Mouse (Mus musculus): ENCODE data around the gene Spib. TPM values are rescaled to one million over a fixed set of nuclear protein-coding genes. Genes with fewer than 3 reads are reported as not detected.

The Spib gene
- polyA plus RNA-seq (2016; fragmentation: Nextera tagmentation; extraction: Ambion mirVana): 0.08 TPM in 1 of 2 replicates, not detected in the other

- ATAC-seq: no peak
These were observed at the start of gene Spib for GRCm38 (mm10) chr7:44531946-44532732. Gene Spib (minus strand): TSS chr7:44532071.

GRCm38 (mm10) chr7:44581637-44582036, 49.8 kb upstream of the Spib start:
- no peaks in the 10 kb centered on the region; the same call in 1 of the 2 replicates for H3K9me3 ChIP-seq (replicated peaks)
- H3K27ac ChIP-seq: no peak overlapping the region
- no peaks in the 10 kb centered on the region for H3K36me3 ChIP-seq
- ATAC-seq: no peak
- H3K4me2 ChIP-seq: no peak overlapping the region
- peaks cover 56% of the 10 kb centered on the region for H3K27me3 ChIP-seq (replicated peaks)
- 39% methylated on average over 6 of the region's 6 CpGs for WGBS (ENCODE audit: insufficient replicate concordance)
- no peak overlapping the region for H3K9ac ChIP-seq
- H3K4me1 ChIP-seq: peaks cover 10% of the 10 kb centered on the region; the same call in 1 of the 2 replicates
- H3K4me3 ChIP-seq: no peak overlapping the region

More at GRCm38 (mm10) chr7:44531946-44532732, at the start of gene Spib:
- Histone ChIP-seq H3K4me1 (peaks cover 26% of the 10 kb centered on the region), H3K9me3 (replicated peaks) (no peaks in the 10 kb centered on the region), H3K36me3 (peaks cover 53% of the 10 kb centered on the region), H3K27me3 (replicated peaks) (peaks cover 19% of the 10 kb centered on the region), H3K4me3 (no peak within 1 kb of the TSS), H3K9ac (no peak within 1 kb of the TSS), H3K27ac (no peak within 1 kb of the TSS; the same call in 1 of the 2 replicates), H3K4me2 (no peak within 1 kb of the TSS)
- 72% methylated on average over 4 of the region's 4 CpGs for WGBS (ENCODE audit: insufficient replicate concordance)

DNA sequence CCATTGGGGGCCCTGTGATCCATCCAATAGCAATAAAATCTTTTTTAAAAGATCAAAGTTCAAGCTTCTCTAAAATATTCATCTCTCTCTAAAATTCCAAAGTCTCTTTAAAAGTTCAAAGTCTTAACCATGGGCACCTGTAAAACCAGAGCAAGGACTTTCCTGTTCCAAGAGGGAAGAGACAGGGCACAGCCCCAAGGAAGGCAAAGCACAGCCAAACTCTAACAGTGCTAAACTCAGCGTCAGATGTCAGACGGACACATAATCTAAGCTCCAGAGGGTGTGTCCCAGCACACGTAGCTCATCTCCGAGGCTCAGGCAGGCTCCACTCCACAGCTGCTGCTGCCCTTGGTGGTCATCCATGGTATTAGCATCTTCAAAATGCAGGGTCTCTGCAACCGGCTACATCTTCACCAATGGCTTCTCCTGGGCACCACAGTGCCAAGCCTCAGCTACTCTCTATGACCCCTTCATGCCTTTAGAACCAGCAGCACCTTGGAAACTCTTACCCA, 44.5 kb upstream of the Spib start:
- no peaks in the 10 kb centered on the region for H3K36me3 ChIP-seq
- ATAC-seq: no peak
- H3K9me3 ChIP-seq (replicated peaks): no peaks in the 10 kb centered on the region
- H3K4me1 ChIP-seq: peaks cover 1% of the 10 kb centered on the region; the same call in 1 of the 2 replicates
- H3K27ac ChIP-seq: no peak overlapping the region
- H3K4me3 ChIP-seq: no peak overlapping the region
- H3K9ac ChIP-seq: no peak overlapping the region
- no peak overlapping the region for H3K4me2 ChIP-seq
- WGBS (ENCODE audit: insufficient replicate concordance): 24% methylated on average over 5 of the region's 5 CpGs
- H3K27me3 ChIP-seq (replicated peaks): peaks cover 22% of the 10 kb centered on the region

- H3K27ac ChIP-seq: no peak overlapping the region
- no peaks in the 10 kb centered on the region for H3K4me1 ChIP-seq
- H3K36me3 ChIP-seq: no peaks in the 10 kb centered on the region
- 58% methylated on average over 5 of the region's 5 CpGs for WGBS (ENCODE audit: insufficient replicate concordance)
- no peak overlapping the region for H3K4me2 ChIP-seq
- no peak overlapping the region for H3K9ac ChIP-seq
- no peaks in the 10 kb centered on the region for H3K9me3 ChIP-seq (replicated peaks)
- peaks cover 27% of the 10 kb centered on the region for H3K27me3 ChIP-seq (replicated peaks)
- ATAC-seq: no peak
- no peak overlapping the region for H3K4me3 ChIP-seq
These were observed 41.1 kb upstream of the Spib start for GRCm38 (mm10) chr7:44572956-44573484.

DNA sequence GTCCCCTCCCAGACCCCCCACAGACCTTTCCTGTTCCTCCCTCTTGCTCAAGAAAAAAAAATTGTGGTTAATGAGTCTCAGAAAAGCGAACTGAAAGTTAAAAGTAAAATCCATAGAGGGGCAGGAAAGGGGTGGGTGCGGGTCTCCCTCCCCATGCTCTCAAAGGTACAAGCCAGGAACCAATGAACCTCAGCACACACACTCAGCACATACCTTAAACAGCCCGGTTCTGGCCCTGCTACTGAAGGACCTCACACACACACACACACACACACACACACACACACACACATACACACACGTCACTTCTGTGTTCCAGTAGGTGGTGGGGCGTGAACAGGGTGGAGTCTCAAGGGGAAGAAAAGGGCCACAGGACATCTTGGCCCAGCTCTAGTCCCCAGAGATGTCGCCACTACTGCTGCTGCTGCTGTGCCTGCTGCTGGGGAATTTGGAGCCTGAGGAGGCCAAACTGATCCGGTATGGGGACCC, 40.4 kb upstream of the Spib start, which contains the start of gene Napsa:
Gene Napsa (plus strand): TSS at position 168 of the 489 bp plus-strand sequence.
- Histone ChIP-seq H3K4me2 (no peak within 1 kb of the TSS), H3K27me3 (replicated peaks) (peaks cover 27% of the 10 kb centered on the region), H3K9ac (no peak within 1 kb of the TSS), H3K9me3 (replicated peaks) (no peaks in the 10 kb centered on the region), H3K4me1 (no peaks in the 10 kb centered on the region), H3K36me3 (no peaks in the 10 kb centered on the region), H3K27ac (no peak within 1 kb of the TSS; the same call in 1 of the 2 replicates), H3K4me3 (no peak within 1 kb of the TSS)
- ATAC-seq: no peak
- 31% methylated on average over 7 of the region's 7 CpGs for WGBS (ENCODE audit: insufficient replicate concordance)

GRCm38 (mm10) chr7:44571811-44572210, 39.9 kb upstream of the Spib start:
- no peaks in the 10 kb centered on the region for H3K9me3 ChIP-seq (replicated peaks)
- H3K9ac ChIP-seq: no peak overlapping the region
- no peaks in the 10 kb centered on the region for H3K4me1 ChIP-seq
- no peak overlapping the region for H3K4me3 ChIP-seq
- no peak overlapping the region for H3K27ac ChIP-seq
- WGBS (ENCODE audit: insufficient replicate concordance): 74% methylated on average over 4 of the region's 4 CpGs
- peaks cover 26% of the 10 kb centered on the region for H3K27me3 ChIP-seq (replicated peaks)
- ATAC-seq: no peak
- no peaks in the 10 kb centered on the region for H3K36me3 ChIP-seq
- H3K4me2 ChIP-seq: no peak overlapping the region

DNA sequence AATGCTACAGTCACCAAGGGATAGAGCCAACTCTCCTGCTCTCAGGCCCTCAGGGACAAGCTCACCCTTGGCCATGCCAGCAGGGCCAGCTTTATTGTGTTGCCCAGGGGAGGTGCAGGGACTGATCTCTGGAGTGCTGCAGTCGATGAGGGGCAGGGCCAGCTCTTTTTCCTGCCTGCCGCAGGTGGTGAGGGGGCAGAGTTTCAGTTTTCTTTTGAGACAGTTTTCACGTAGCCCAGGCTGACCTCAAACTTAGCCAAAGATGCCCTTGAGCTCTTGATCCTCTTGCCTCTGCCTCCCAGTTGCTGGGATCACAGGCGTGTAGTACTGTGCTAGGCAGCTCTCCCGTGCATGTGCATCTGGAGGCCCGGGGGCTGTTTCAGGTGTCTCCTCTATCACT, 39.1 kb upstream of the Spib start:
- no peak for ATAC-seq
- Histone ChIP-seq H3K4me3 (no peak overlapping the region), H3K4me2 (no peak overlapping the region), H3K36me3 (no peaks in the 10 kb centered on the region), H3K27me3 (replicated peaks) (peaks cover 26% of the 10 kb centered on the region), H3K27ac (no peak overlapping the region), H3K9ac (no peak overlapping the region), H3K4me1 (no peaks in the 10 kb centered on the region), H3K9me3 (replicated peaks) (no peaks in the 10 kb centered on the region)
- WGBS (ENCODE audit: insufficient replicate concordance): 59% methylated on average over 6 of the region's 6 CpGs

DNA sequence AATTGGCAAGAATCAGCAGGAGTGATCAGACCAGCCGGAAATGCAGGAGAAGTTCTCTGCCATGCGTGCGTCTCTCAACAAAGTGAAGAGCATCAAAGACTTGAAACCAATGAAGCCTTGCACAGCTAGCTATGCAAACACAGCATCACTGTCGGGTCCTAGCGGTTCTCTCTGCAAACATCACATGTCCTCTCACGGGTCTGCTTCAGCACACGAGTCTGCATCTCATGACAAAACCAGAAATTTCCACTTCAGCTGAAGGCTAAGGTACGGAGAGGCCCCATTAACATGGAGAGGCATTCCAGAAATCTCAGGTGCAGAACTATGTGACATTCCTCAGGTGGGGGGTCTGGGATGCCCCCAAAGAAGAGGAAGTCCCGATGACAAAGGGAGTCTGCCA, 36.9 kb upstream of the Spib start:
- H3K4me2 ChIP-seq: no peak overlapping the region
- no peaks in the 10 kb centered on the region for H3K36me3 ChIP-seq
- no peak overlapping the region for H3K27ac ChIP-seq
- H3K27me3 ChIP-seq (replicated peaks): peaks cover 38% of the 10 kb centered on the region
- WGBS (ENCODE audit: insufficient replicate concordance): 55% methylated on average over 9 of the region's 9 CpGs
- no peaks in the 10 kb centered on the region for H3K4me1 ChIP-seq
- no peak overlapping the region for H3K9ac ChIP-seq
- no peak overlapping the region for H3K4me3 ChIP-seq
- no peak for ATAC-seq
- H3K9me3 ChIP-seq (replicated peaks): no peaks in the 10 kb centered on the region

GRCm38 (mm10) chr7:44565414-44565813, 33.5 kb upstream of the Spib start:
- no peak for ATAC-seq
- Histone ChIP-seq H3K27me3 (replicated peaks) (peaks cover 39% of the 10 kb centered on the region), H3K4me2 (no peak overlapping the region), H3K36me3 (no peaks in the 10 kb centered on the region), H3K9ac (no peak overlapping the region), H3K4me1 (no peaks in the 10 kb centered on the region), H3K27ac (no peak overlapping the region), H3K4me3 (no peak overlapping the region), H3K9me3 (replicated peaks) (no peaks in the 10 kb centered on the region)
- WGBS (ENCODE audit: insufficient replicate concordance): 43% methylated on average over 6 of the region's 6 CpGs

DNA sequence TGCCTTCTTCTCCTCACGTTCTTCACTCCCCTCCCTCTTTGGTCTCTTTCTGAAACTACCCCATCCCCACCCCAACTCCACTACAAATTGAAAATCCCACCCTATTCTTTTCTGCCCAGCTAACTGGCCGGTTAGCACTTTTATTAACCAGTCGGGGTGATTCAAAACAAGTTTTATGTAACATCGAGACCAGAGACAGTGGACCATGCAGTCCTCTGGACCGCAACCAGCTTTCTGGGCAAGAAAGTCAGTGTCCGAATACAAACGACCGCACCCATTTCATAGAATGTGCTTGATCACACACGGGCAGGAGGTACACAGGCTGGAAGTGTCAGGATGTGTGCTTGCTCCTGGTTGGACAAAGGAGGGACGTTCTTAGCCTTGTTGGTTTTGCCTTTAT, 32.6 kb upstream of the Spib start:
- Histone ChIP-seq H3K27me3 (replicated peaks) (peaks cover 39% of the 10 kb centered on the region), H3K27ac (no peak overlapping the region), H3K36me3 (no peaks in the 10 kb centered on the region), H3K9me3 (replicated peaks) (no peaks in the 10 kb centered on the region), H3K4me1 (no peaks in the 10 kb centered on the region), H3K9ac (no peak overlapping the region), H3K4me3 (no peak overlapping the region), H3K4me2 (no peak overlapping the region)
- no peak for ATAC-seq
- WGBS (ENCODE audit: insufficient replicate concordance): 73% methylated on average over 10 of the region's 10 CpGs

DNA sequence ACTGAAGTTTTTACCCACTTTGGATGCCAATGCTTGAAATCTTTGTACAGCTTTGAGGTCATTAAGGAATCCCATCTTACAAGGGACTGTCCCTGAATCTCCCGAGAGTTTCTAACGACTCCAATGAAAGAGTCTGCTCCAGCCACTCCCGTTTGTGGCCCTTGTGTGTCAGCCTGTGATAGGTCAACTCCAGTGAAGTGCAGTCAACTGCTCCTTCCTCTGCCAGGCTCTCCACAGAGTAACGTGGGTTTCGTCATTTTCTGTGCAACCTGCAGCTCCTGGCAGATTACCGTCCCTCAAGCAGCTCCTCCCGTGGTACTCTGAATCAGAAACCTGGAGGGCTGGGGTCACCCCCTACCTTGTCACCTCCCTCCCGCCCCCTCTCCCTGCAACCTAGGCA, 31.4 kb upstream of the Spib start:
- H3K4me1 ChIP-seq: no peaks in the 10 kb centered on the region
- H3K27ac ChIP-seq: no peak overlapping the region
- H3K4me2 ChIP-seq: no peak overlapping the region
- H3K9ac ChIP-seq: no peak overlapping the region
- no peak for ATAC-seq
- WGBS (ENCODE audit: insufficient replicate concordance): 27% methylated on average over 8 of the region's 8 CpGs
- no peaks in the 10 kb centered on the region for H3K9me3 ChIP-seq (replicated peaks)
- no peaks in the 10 kb centered on the region for H3K36me3 ChIP-seq
- no peak overlapping the region for H3K4me3 ChIP-seq
- H3K27me3 ChIP-seq (replicated peaks): peaks cover 32% of the 10 kb centered on the region
